Mouse (Mus musculus): Measurements from ENCODE around the gene Sema4a. TPM values are rescaled to one million over a fixed set of nuclear protein-coding genes. Genes with fewer than 3 reads are reported as not detected.

Gene Sema4a
- total and polyA plus RNA-seq, 3 experiments: 33.5 to 45.3 TPM; not detected in 1

DNA sequence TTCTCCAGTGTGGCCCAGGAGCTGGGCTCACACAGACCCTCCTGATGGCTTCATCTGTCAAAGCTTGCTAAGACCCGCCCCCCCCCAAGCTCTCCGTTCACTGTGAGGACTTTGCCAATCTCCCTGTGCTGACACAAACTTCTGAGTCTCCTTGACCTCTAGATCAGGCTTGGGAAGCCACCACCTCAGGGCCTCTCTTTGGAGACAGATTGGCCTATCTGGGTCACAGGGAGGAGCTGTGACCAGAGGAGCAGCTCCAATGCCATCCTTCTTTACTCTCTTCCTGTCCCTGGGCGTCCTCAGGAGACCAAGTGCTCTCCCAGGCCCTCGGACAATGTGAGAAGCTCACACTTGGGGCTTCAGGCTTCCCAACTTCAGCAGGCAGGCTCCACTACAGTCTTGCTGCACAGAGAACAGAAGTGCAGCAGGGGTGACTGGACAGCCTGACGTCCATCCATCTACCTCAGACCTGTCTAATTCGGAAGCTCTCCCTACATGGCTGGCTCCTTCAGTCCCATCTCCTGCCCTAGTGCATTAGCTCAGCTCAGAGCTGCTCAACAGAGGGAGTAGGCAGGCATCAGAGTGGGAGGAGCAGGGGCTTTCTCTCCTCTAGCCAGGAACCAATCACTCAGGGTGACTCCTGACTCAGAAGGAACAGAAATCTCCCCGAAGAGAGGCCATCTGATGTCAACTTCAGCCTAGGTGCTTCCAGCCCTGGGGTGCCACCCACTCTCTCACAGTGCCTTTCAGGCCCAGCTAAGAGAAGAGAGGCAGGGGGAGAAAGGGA, 4.0 kb downstream of the Sema4a start:
- Histone ChIP-seq H3K27ac (ENCODE audit: control insufficient read depth, low read depth, low read length) (no peak overlapping the region), H3K9me3 (replicated peaks; ENCODE audit: insufficient read depth, low read length) (no peaks in the 10 kb centered on the region), H3K27me3 (ENCODE audit: control insufficient read depth in 1 of 2, insufficient read depth in 2 of 2, low read length in 2 of 2) (no peaks in the 10 kb centered on the region), H3K36me3 (ENCODE audit: control insufficient read depth in 1 of 2, insufficient read depth in 2 of 2, low read length in 2 of 2) (peaks cover 0 to 40% of the 10 kb centered on the region in 2 experiments; a peak in 2 of 4 replicates), H3K9ac (ENCODE audit: control insufficient read depth, low read depth, low read length, poor library complexity, severe bottlenecking) (0 out of 2 replicates have a peak overlapping the region, but pooled peaks have one; percentile 2), H3K4me3 (ENCODE audit: control insufficient read depth in 1 of 2, insufficient read depth in 1 of 2, low read depth in 2 of 2, low read length in 2 of 2) (no peak overlapping the region), H3K4me1 (ENCODE audit: control insufficient read depth in 1 of 2, insufficient read depth in 2 of 2, low read length in 2 of 2) (peaks cover 20 to 50% of the 10 kb centered on the region in 2 experiments), H3K79me2 (ENCODE audit: control insufficient read depth, insufficient read depth, low read length, poor library complexity) (no peaks in the 10 kb centered on the region)
- DNase-seq (ENCODE audit: low read depth, low spot score): peak; percentile 73
- TF ChIP-seq TBP (IDR thresholded peaks at IDR 0.05; ENCODE audit: low read depth, low read length) (peak; percentile 54; the same call in 1 of the 2 replicates), POLR2A (IDR thresholded peaks at IDR 0.05; ENCODE audit: control insufficient read depth in 1 of 2, insufficient read depth in 1 of 2, low read depth in 1 of 2, low read length in 2 of 2, poor library complexity in 1 of 2) (peak in 1 of 2 experiments; percentile 33; a peak in 1 of 4 replicates), USF2 (IDR thresholded peaks at IDR 0.05; ENCODE audit: borderline replicate concordance in 1 of 2, insufficient read depth in 1 of 2, low read depth in 1 of 2, low read length in 2 of 2) (no peak), NRF1 (IDR thresholded peaks at IDR 0.05; ENCODE audit: insufficient read depth, low read depth, low read length, poor library complexity, severe bottlenecking) (no peak)

DNA sequence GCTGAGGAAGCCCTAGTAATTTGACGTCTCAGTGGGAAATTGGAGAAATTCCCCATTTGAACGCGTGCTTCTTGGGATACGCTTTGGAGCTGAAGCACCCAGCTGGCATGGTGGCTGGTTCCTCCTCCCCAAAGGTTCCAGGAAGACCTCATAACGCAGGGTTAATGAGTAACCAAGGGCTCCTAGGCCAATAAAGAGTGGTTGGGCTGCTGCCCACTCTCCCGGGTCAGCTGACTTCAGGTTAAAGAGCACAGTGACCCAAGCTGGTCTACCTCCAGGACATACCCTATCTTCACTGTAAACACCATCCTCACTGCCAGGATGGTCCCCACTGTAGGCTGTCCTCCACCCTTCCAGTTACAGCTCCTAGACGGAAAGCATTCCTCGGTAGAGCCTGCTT, 4.7 kb downstream of the Sema4a start:
- no peak overlapping the region for H3K27ac ChIP-seq (ENCODE audit: control insufficient read depth, low read depth, low read length)

DNA sequence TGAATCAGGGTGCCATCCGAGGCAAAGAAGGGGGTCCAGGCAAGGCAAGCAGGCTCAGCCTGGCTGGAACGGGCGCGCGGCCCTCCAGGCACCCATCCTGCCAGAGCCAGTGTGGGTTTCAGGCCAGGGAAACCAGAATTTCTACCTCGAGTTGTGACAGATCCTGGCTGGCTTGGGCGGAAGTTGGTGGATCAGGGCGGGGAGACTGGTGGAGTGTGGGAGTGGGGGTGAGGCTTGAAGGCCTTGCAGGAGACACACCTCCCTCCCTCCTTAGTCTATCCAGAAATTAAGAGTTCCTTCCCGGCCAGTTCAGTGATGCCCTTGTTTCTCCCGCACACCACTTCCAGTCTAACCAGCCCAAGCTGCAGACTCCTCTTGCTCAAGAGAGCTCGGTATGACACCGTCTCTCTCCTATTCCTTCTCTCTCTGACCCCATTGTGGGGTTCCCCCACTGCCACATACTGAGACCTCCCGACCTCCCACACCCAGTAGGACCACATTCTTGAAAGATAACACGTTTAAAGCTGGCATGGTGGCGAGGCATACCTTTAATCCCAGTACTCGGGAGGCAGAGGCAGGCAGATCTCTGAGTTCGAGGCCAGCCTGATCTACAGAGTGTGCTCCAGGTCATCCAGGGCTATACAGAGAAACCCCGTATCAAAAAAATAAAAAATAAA, 5.3 kb downstream of the Sema4a start:
- Histone ChIP-seq H3K4me3 (ENCODE audit: control insufficient read depth in 1 of 2, insufficient read depth in 1 of 2, low read depth in 2 of 2, low read length in 2 of 2) (peak overlapping the region; percentile 40 to 48), H3K9ac (ENCODE audit: control insufficient read depth, low read depth, low read length, poor library complexity, severe bottlenecking) (peak overlapping the region; percentile 78), H3K4me1 (ENCODE audit: control insufficient read depth in 1 of 2, insufficient read depth in 2 of 2, low read length in 2 of 2) (peaks cover 20 to 50% of the 10 kb centered on the region in 2 experiments), H3K9me3 (replicated peaks; ENCODE audit: insufficient read depth, low read length) (no peaks in the 10 kb centered on the region), H3K36me3 (ENCODE audit: control insufficient read depth in 1 of 2, insufficient read depth in 2 of 2, low read length in 2 of 2) (peaks cover 0 to 40% of the 10 kb centered on the region in 2 experiments; a peak in 2 of 4 replicates), H3K27me3 (ENCODE audit: control insufficient read depth in 1 of 2, insufficient read depth in 2 of 2, low read length in 2 of 2) (no peaks in the 10 kb centered on the region), H3K79me2 (ENCODE audit: control insufficient read depth, insufficient read depth, low read length, poor library complexity) (no peaks in the 10 kb centered on the region), H3K27ac (ENCODE audit: control insufficient read depth, low read depth, low read length) (peak overlapping the region; percentile 89)
- TF ChIP-seq UBTF (IDR thresholded peaks at IDR 0.05; ENCODE audit: borderline replicate concordance, insufficient read depth, low read depth, low read length) (no peak), MYB (IDR thresholded peaks at IDR 0.05; ENCODE audit: low read depth, low read length) (no peak), EP300 (IDR thresholded peaks at IDR 0.05; ENCODE audit: low read depth in 1 of 2, low read length in 2 of 2) (no peak), TBP (IDR thresholded peaks at IDR 0.05; ENCODE audit: low read depth, low read length) (0 out of 2 replicates have a peak, but pooled peaks have one; percentile 0), ZKSCAN1 (IDR thresholded peaks at IDR 0.05; ENCODE audit: low read depth, low read length) (peak; percentile 91), MAZ (IDR thresholded peaks at IDR 0.05; ENCODE audit: low read depth, low read length) (peak; percentile 19), USF2 (IDR thresholded peaks at IDR 0.05; ENCODE audit: borderline replicate concordance in 1 of 2, insufficient read depth in 1 of 2, low read depth in 1 of 2, low read length in 2 of 2) (no peak), JUND (IDR thresholded peaks at IDR 0.05; ENCODE audit: low read depth, low read length) (0 out of 2 replicates have a peak, but pooled peaks have one; percentile 12), GATA1 (IDR thresholded peaks at IDR 0.05; ENCODE audit: low read depth, low read length) (no peak), SIN3A (IDR thresholded peaks at IDR 0.05; ENCODE audit: low read length) (0 out of 2 replicates have a peak, but pooled peaks have one; percentile 1), KAT2A (conservative IDR thresholded peaks at IDR 0.05; ENCODE audit: low read depth, low read length) (no peak), RCOR1 (IDR thresholded peaks at IDR 0.05; ENCODE audit: low read depth, low read length) (0 out of 2 replicates have a peak, but pooled peaks have one; percentile 26), NRF1 (IDR thresholded peaks at IDR 0.05; ENCODE audit: insufficient read depth, low read depth, low read length, poor library complexity, severe bottlenecking) (no peak), ZC3H11A (IDR thresholded peaks at IDR 0.05; ENCODE audit: low read depth, low read length) (no peak; the same call in 1 of the 2 replicates), MXI1 (IDR thresholded peaks at IDR 0.05; ENCODE audit: low read depth, low read length) (peak; percentile 16; the same call in 1 of the 2 replicates)
- DNase-seq (ENCODE audit: low read depth, low spot score): peak; percentile 83

More for the DNA sequence above, 4.7 kb downstream of the Sema4a start:
- no peak overlapping the region for H3K4me3 ChIP-seq (ENCODE audit: control insufficient read depth in 1 of 2, insufficient read depth in 1 of 2, low read depth in 2 of 2, low read length in 2 of 2)
- peak overlapping the region; percentile 2; the same call in 1 of the 2 replicates for H3K9ac ChIP-seq (ENCODE audit: control insufficient read depth, low read depth, low read length, poor library complexity, severe bottlenecking)
- no peak for DNase-seq (ENCODE audit: low read depth, low spot score)
- H3K36me3 ChIP-seq (ENCODE audit: control insufficient read depth in 1 of 2, insufficient read depth in 2 of 2, low read length in 2 of 2): peaks cover 0 to 40% of the 10 kb centered on the region in 2 experiments; a peak in 2 of 4 replicates
- H3K27me3 ChIP-seq (ENCODE audit: control insufficient read depth in 1 of 2, insufficient read depth in 2 of 2, low read length in 2 of 2): no peaks in the 10 kb centered on the region
- no peak for TF ChIP-seq BHLHE40 (IDR thresholded peaks at IDR 0.05; ENCODE audit: borderline replicate concordance, low read depth, low read length)
- no peak for TF ChIP-seq USF1 (IDR thresholded peaks at IDR 0.05; ENCODE audit: low read depth, low read length)
- no peak for TF ChIP-seq UBTF (IDR thresholded peaks at IDR 0.05; ENCODE audit: borderline replicate concordance, insufficient read depth, low read depth, low read length)
- no peak for TF ChIP-seq MYC (IDR thresholded peaks at IDR 0.05; ENCODE audit: low read depth, low read length)
- no peak for TF ChIP-seq MAFK (IDR thresholded peaks at IDR 0.05; ENCODE audit: borderline replicate concordance, low read depth, low read length)
- TF ChIP-seq CHD1 (IDR thresholded peaks at IDR 0.05; ENCODE audit: low read depth, low read length): no peak
- TF ChIP-seq SMC3 (IDR thresholded peaks at IDR 0.05; ENCODE audit: low read depth, low read length): no peak
- no peak for TF ChIP-seq POLR2AphosphoS2 (IDR thresholded peaks at IDR 0.05; ENCODE audit: low read length)
- no peak for TF ChIP-seq RAD21 (IDR thresholded peaks at IDR 0.05; ENCODE audit: low read depth, low read length)
- H3K4me1 ChIP-seq (ENCODE audit: control insufficient read depth in 1 of 2, insufficient read depth in 2 of 2, low read length in 2 of 2): peaks cover 20 to 50% of the 10 kb centered on the region in 2 experiments
- no peaks in the 10 kb centered on the region for H3K9me3 ChIP-seq (replicated peaks; ENCODE audit: insufficient read depth, low read length)
- no peaks in the 10 kb centered on the region for H3K79me2 ChIP-seq (ENCODE audit: control insufficient read depth, insufficient read depth, low read length, poor library complexity)

Data from MEL (cell line).